Mouse (Mus musculus) left cerebral cortex, adult 11 months (tissue): ENCODE results near the gene Zfp978.
"Not testable (repeated sequence)": the region's sequence is repeated elsewhere in the genome, so short reads cannot be mapped to it uniquely, and the experiment has no call there.

Source experiments
- DNase-seq: peaks from one replicate; pipeline ENCODE4 v3.0.0; 2022; ENCODE audit warnings: low spot score

The Zfp978 gene

GRCm38 (mm10) chr4:147351376-147351980 is 9.6 kb upstream of the Zfp978 start:
- DNase-seq: not testable (repeated sequence)

GRCm38 (mm10) chr4:147353626-147354025 is 7.5 kb upstream of the Zfp978 start:
- not testable (repeated sequence) for DNase-seq

- DNase-seq: not testable (repeated sequence)
Measured at GRCm38 (mm10) chr4:147356042-147356441, 5.1 kb upstream of the Zfp978 start.

- DNase-seq: not testable (repeated sequence)
Measured at GRCm38 (mm10) chr4:147357195-147357594, 3.9 kb upstream of the Zfp978 start.

GRCm38 (mm10) chr4:147361872-147362271 is 769 bp downstream of the Zfp978 start:
- DNase-seq: not testable (repeated sequence)

- DNase-seq: not testable (repeated sequence)
Measured at GRCm38 (mm10) chr4:147369564-147369963, 8.5 kb downstream of the Zfp978 start.

- not testable (repeated sequence) for DNase-seq
Measured at GRCm38 (mm10) chr4:147383199-147383598, 22.1 kb downstream of the Zfp978 start.

- DNase-seq: not testable (repeated sequence)
Measured at GRCm38 (mm10) chr4:147397201-147397600, 36.1 kb downstream of the Zfp978 start.

GRCm38 (mm10) chr4:147397934-147398682 is 37.0 kb downstream of the Zfp978 start:
- DNase-seq: not testable (repeated sequence)

- DNase-seq: not testable (repeated sequence)
Measured at GRCm38 (mm10) chr4:147398741-147399140, 37.6 kb downstream of the Zfp978 start.

- DNase-seq: not testable (repeated sequence)
Measured at GRCm38 (mm10) chr4:147399505-147399904, 38.4 kb downstream of the Zfp978 start.

GRCm38 (mm10) chr4:147400031-147400847 is 39.1 kb downstream of the Zfp978 start:
- not testable (repeated sequence) for DNase-seq

GRCm38 (mm10) chr4:147400848-147401715 is 40.0 kb downstream of the Zfp978 start:
- not testable (repeated sequence) for DNase-seq

- not testable (repeated sequence) for DNase-seq
Measured at GRCm38 (mm10) chr4:147401736-147402506, 40.8 kb downstream of the Zfp978 start.

- DNase-seq: not testable (repeated sequence)
Measured at GRCm38 (mm10) chr4:147402507-147402890, 41.4 kb downstream of the Zfp978 start.

- DNase-seq: not testable (repeated sequence)
Measured at GRCm38 (mm10) chr4:147403509-147403908, 42.4 kb downstream of the Zfp978 start.

- not testable (repeated sequence) for DNase-seq
Measured at GRCm38 (mm10) chr4:147403931-147404913, 43.1 kb downstream of the Zfp978 start.

- no peak for DNase-seq
Measured at GRCm38 (mm10) chr4:147406735-147407462, 45.8 kb downstream of the Zfp978 start.

- no peak for DNase-seq
Measured at GRCm38 (mm10) chr4:147407463-147407822, 46.3 kb downstream of the Zfp978 start.
